Mouse (Mus musculus) stomach, embryonic 14.5 days (tissue): Measurements from ENCODE around the gene Mier2. TPM values are rescaled to one million over a fixed set of nuclear protein-coding genes. Genes with fewer than 3 reads are reported as not detected.
A peak's percentile ranks its signal among the peaks of the same experiment; 100 is the strongest.

Source experiments
- ATAC-seq: fragments of 200-750 bp; cut with Nextera tagmentation; 2 replicates; pipeline ENCODE4 v1.8.0; 2017; ENCODE audit warnings: low read depth, moderate TSS enrichment; ENCODE audit not compliant: insufficient number of reproducible peaks, insufficient read depth, low FRiP score
- H3K27ac ChIP-seq: fragments of 300-500 bp; sonication (generic); 2 replicates; pipeline ENCODE4 v1.5.1; 2014; ENCODE audit warnings: mild to moderate bottlenecking, low read length, moderate library complexity, mixed read lengths
- H3K27me3 ChIP-seq: fragments of 300-500 bp; sonication (generic); 2 replicates; pipeline ENCODE4 v1.6.1; 2014; ENCODE audit warnings: low read length, control low read depth, mixed read lengths; ENCODE audit not compliant: control insufficient read depth, insufficient read depth
- H3K36me3 ChIP-seq: fragments of 300-500 bp; sonication (generic); 2 replicates; pipeline ENCODE4 v1.6.1; 2014; ENCODE audit warnings: mild to moderate bottlenecking, control low read depth, low read length, moderate library complexity, mixed read lengths; ENCODE audit not compliant: control insufficient read depth, insufficient read depth
- H3K4me1 ChIP-seq: fragments of 300-500 bp; sonication (generic); 2 replicates; pipeline ENCODE4 v1.6.1; 2014; ENCODE audit warnings: low read length, control low read depth, mixed read lengths; ENCODE audit not compliant: control insufficient read depth, insufficient read depth
- H3K4me2 ChIP-seq: fragments of 300-500 bp; sonication (generic); replicated peaks from 2 replicates; pipeline ENCODE4 v1.6.1; 2014; ENCODE audit warnings: low read depth, low read length, control low read depth
- H3K4me3 ChIP-seq: fragments of 300-500 bp; sonication (generic); 2 replicates; pipeline ENCODE4 v1.5.1; 2014; ENCODE audit warnings: low read depth, low read length, control low read depth
- H3K9ac ChIP-seq: fragments of 300-500 bp; sonication (generic); replicated peaks from 2 replicates; pipeline ENCODE4 v1.6.1; 2014; ENCODE audit warnings: low read depth, mild to moderate bottlenecking, control low read depth, low read length, moderate library complexity, mixed read lengths
- H3K9me3 ChIP-seq: fragments of 300-500 bp; sonication (generic); 2 replicates; pipeline ENCODE4 v1.6.1; 2016; ENCODE audit warnings: low read depth, low read length, control low read depth; ENCODE audit not compliant: control insufficient read depth
- WGBS: fragments of 180-500 bp; shearing (Covaris S2); extraction: QIAGEN DNeasy Blood & Tissue Kit; methylation state at CpG from one replicate; pipeline ENCODE4 v1.1.7; 2014; 5-methylcytosine and 5-hydroxymethylcytosine counted together
- polyA plus RNA-seq: library from polyadenylated mRNA; unstranded; fragments of >200 nt; fragmentation: Nextera tagmentation; extraction: Ambion mirVana; gene quantifications from 2 replicates; pipeline ENCODE4 v1.2.1, GENCODE M21; 2014

Mier2 gene
- polyA plus RNA-seq, 1 experiment from 2014 or later: 55.2 TPM

GRCm38 (mm10) chr10:79535431-79535830 lies 19.6 kb downstream of the Mier2 start:
- Histone ChIP-seq H3K27ac (no peak overlapping the region), H3K4me1 (0 out of 2 replicates have a peak, but pooled peaks cover 4% of the 10 kb centered on the region), H3K9me3 (no peaks in the 10 kb centered on the region), H3K36me3 (peaks cover 8% of the 10 kb centered on the region; the same call in 1 of the 2 replicates), H3K4me3 (no peak overlapping the region), H3K27me3 (no peaks in the 10 kb centered on the region), H3K4me2 (no peak overlapping the region), H3K9ac (no peak overlapping the region)
- WGBS: 37% methylated on average over 1 of the region's 1 CpGs
- ATAC-seq: no peak

- no peaks in the 10 kb centered on the region for H3K27me3 ChIP-seq
- H3K4me1 ChIP-seq: 0 out of 2 replicates have a peak, but pooled peaks cover 4% of the 10 kb centered on the region
- whole genome bisulfite sequencing: 83% methylated on average over 2 of the region's 2 CpGs
- no peak overlapping the region for H3K4me3 ChIP-seq
- ATAC-seq: no peak
- H3K9me3 ChIP-seq: no peaks in the 10 kb centered on the region
- peaks cover 4% of the 10 kb centered on the region; the same call in 1 of the 2 replicates for H3K36me3 ChIP-seq
- H3K27ac ChIP-seq: no peak overlapping the region
- no peak overlapping the region for H3K4me2 ChIP-seq
- no peak overlapping the region for H3K9ac ChIP-seq
Observed at GRCm38 (mm10) chr10:79534426-79534825, 20.6 kb downstream of the Mier2 start.

GRCm38 (mm10) chr10:79533126-79533911 lies 21.7 kb downstream of the Mier2 start, which contains the start of gene Plpp2:
Plpp2 (minus strand) TSS chr10:79533796.
- peak; percentile 82 for ATAC-seq
- peak within 1 kb of the TSS; percentile 70 for H3K4me3 ChIP-seq
- H3K9me3 ChIP-seq: no peaks in the 10 kb centered on the region
- H3K4me1 ChIP-seq: 0 out of 2 replicates have a peak, but pooled peaks cover 4% of the 10 kb centered on the region
- H3K36me3 ChIP-seq: 0 out of 2 replicates have a peak, but pooled peaks cover 4% of the 10 kb centered on the region
- WGBS: under 1% methylated on average over 52 of the region's 52 CpGs
- peak within 1 kb of the TSS; percentile 90 for H3K4me2 ChIP-seq
- H3K9ac ChIP-seq: peak within 1 kb of the TSS; percentile 55
- H3K27ac ChIP-seq: peak within 1 kb of the TSS; percentile 69
- no peaks in the 10 kb centered on the region for H3K27me3 ChIP-seq

GRCm38 (mm10) chr10:79532678-79533077 lies 22.3 kb downstream of the Mier2 start:
- 29% methylated on average over 3 of the region's 3 CpGs for WGBS
- Histone ChIP-seq H3K4me1 (0 out of 2 replicates have a peak, but pooled peaks cover 4% of the 10 kb centered on the region), H3K27me3 (no peaks in the 10 kb centered on the region), H3K9me3 (no peaks in the 10 kb centered on the region), H3K4me3 (peak overlapping the region; percentile 70), H3K9ac (no peak overlapping the region), H3K4me2 (peak overlapping the region; percentile 90), H3K36me3 (no peaks in the 10 kb centered on the region), H3K27ac (peak overlapping the region; percentile 69; the same call in 1 of the 2 replicates)
- ATAC-seq: peak; percentile 47; the same call in 1 of the 2 replicates

GRCm38 (mm10) chr10:79531593-79531992 lies 23.4 kb downstream of the Mier2 start:
- H3K36me3 ChIP-seq: no peaks in the 10 kb centered on the region
- no peak overlapping the region for H3K4me3 ChIP-seq
- no peak overlapping the region for H3K27ac ChIP-seq
- no peaks in the 10 kb centered on the region for H3K9me3 ChIP-seq
- no peaks in the 10 kb centered on the region for H3K27me3 ChIP-seq
- no peak for ATAC-seq
- H3K9ac ChIP-seq: no peak overlapping the region
- WGBS: 83% methylated on average over 3 of the region's 3 CpGs
- H3K4me1 ChIP-seq: 0 out of 2 replicates have a peak, but pooled peaks cover 4% of the 10 kb centered on the region
- H3K4me2 ChIP-seq: no peak overlapping the region

GRCm38 (mm10) chr10:79530721-79531120 lies 24.3 kb downstream of the Mier2 start:
- WGBS: 94% methylated on average over 13 of the region's 13 CpGs

GRCm38 (mm10) chr10:79530241-79530640 lies 24.8 kb downstream of the Mier2 start:
- Histone ChIP-seq H3K4me2 (no peak overlapping the region), H3K36me3 (no peaks in the 10 kb centered on the region), H3K9me3 (no peaks in the 10 kb centered on the region), H3K4me1 (0 out of 2 replicates have a peak, but pooled peaks cover 4% of the 10 kb centered on the region), H3K4me3 (no peak overlapping the region), H3K27me3 (no peaks in the 10 kb centered on the region), H3K27ac (no peak overlapping the region), H3K9ac (no peak overlapping the region)
- ATAC-seq: no peak
- WGBS: 71% methylated on average over 8 of the region's 8 CpGs

More at GRCm38 (mm10) chr10:79530721-79531120, 24.3 kb downstream of the Mier2 start:
- Histone ChIP-seq H3K4me2 (no peak overlapping the region), H3K9ac (no peak overlapping the region), H3K27ac (no peak overlapping the region), H3K9me3 (no peaks in the 10 kb centered on the region), H3K27me3 (no peaks in the 10 kb centered on the region), H3K4me1 (0 out of 2 replicates have a peak, but pooled peaks cover 4% of the 10 kb centered on the region), H3K4me3 (no peak overlapping the region), H3K36me3 (no peaks in the 10 kb centered on the region)
- no peak for ATAC-seq

GRCm38 (mm10) chr10:79528081-79528480 lies 26.9 kb downstream of the Mier2 start:
- Histone ChIP-seq H3K4me3 (no peak overlapping the region), H3K4me1 (no peaks in the 10 kb centered on the region), H3K27me3 (no peaks in the 10 kb centered on the region), H3K27ac (no peak overlapping the region), H3K36me3 (no peaks in the 10 kb centered on the region), H3K9ac (no peak overlapping the region), H3K4me2 (no peak overlapping the region), H3K9me3 (no peaks in the 10 kb centered on the region)
- no peak for ATAC-seq
- WGBS: 79% methylated on average over 3 of the region's 3 CpGs
